Mouse (Mus musculus): Measurements from ENCODE around the gene Hdgfl3.

GRCm38 (mm10) chr7:81849633-81850032 lies 84.6 kb downstream of the Hdgfl3 start:
- TF ChIP-seq POLR2A (IDR thresholded peaks at IDR 0.05; ENCODE audit: borderline replicate concordance, extremely low read depth, insufficient read depth, insufficient read length, poor library complexity, severe bottlenecking): no peak
- TF ChIP-seq CTCF (IDR thresholded peaks at IDR 0.05; ENCODE audit: borderline replicate concordance, extremely low read depth, insufficient read depth, insufficient read length): no peak
